Mouse (Mus musculus): Measurements from ENCODE around the gene Man1b1. TPM values are rescaled to one million over a fixed set of nuclear protein-coding genes. Genes with fewer than 3 reads are reported as not detected.
A peak's percentile ranks its signal among the peaks of the same experiment; 100 is the strongest.

Gene Man1b1
- total RNA-seq, 1 experiment from 2014 or later: 70.9 TPM

DNA sequence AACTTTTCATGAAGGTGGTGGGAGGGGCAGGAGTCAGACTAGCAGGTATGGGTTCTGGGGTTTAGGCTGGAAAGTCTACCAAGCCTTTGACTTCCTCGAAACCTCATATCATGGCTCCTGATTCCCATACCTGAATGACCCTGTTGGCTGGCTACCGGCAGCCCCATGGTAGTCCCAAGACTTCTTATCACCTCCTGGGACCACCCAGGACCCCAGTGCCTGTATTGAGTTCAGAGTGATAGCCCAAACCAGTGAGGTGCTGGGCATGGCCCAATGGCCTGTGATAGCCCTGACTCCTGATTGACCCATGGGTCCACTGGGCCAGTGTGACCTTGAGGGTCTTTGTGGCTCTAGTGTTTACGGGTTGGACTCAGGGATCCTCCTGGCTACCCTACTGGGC is 18.6 kb downstream of the Man1b1 start:
- no peak for ATAC-seq (replicated peaks in 1 of 2; ENCODE audit: insufficient read depth in 1 of 2, low FRiP score in 2 of 2, low TSS enrichment in 1 of 2, low read depth in 1 of 2, poor library complexity in 2 of 2, severe bottlenecking in 2 of 2)

DNA sequence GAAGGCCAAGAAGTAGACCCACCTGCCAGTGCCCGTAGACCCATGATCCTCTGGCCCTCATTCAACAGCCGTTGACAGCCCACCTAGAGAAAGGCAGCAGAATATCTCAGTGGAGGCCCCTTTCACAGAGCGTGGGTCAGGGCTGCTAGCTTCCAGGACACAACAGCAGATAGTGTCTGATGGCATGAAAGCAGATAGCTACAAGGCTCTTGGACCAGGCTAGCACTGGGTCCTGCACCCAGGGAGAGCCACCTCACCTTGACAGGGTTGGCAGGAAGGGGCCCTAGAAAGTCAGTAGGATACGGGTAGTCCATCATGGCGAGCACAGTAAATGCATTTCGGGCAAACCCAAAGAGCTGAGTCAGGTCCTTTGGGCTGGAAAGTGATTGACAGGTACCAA is 22.1 kb downstream of the Man1b1 start:
- no peak for ATAC-seq (replicated peaks in 1 of 2; ENCODE audit: insufficient read depth in 1 of 2, low FRiP score in 2 of 2, low TSS enrichment in 1 of 2, low read depth in 1 of 2, poor library complexity in 2 of 2, severe bottlenecking in 2 of 2)

DNA sequence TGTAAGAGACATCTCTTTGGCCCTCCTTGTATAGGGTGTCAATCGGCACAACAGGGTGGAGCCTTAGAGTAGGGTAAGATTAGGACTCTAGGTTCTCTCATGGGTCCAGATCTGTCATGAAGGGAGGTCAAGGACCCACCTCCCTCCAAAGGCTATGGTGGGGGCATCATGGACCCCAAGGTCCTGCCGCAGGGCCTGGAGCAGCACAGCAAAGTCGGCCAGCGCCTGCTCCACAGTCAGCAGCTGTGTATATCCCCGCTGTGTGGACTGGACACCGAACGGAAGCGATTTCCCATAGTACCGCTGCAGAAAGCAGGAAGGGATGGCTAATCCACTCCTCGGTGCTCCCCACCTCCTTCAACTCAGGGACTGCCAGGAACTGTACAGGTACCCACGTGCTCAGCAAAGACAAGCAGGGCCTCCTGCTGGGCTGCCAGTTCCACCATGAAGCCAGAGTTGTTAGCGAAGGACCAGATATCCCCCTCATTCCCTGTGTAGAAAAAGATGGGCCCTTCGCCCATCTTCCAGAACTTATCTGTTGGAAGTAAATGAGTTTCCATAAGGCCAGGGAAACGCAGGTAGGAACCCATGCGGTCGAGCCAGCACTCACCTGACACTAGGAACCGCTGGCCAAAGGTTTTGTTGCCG is 23.4 kb downstream of the Man1b1 start:
- no peak for ATAC-seq (replicated peaks in 1 of 2; ENCODE audit: insufficient read depth in 1 of 2, low FRiP score in 2 of 2, low TSS enrichment in 1 of 2, low read depth in 1 of 2, poor library complexity in 2 of 2, severe bottlenecking in 2 of 2)

DNA sequence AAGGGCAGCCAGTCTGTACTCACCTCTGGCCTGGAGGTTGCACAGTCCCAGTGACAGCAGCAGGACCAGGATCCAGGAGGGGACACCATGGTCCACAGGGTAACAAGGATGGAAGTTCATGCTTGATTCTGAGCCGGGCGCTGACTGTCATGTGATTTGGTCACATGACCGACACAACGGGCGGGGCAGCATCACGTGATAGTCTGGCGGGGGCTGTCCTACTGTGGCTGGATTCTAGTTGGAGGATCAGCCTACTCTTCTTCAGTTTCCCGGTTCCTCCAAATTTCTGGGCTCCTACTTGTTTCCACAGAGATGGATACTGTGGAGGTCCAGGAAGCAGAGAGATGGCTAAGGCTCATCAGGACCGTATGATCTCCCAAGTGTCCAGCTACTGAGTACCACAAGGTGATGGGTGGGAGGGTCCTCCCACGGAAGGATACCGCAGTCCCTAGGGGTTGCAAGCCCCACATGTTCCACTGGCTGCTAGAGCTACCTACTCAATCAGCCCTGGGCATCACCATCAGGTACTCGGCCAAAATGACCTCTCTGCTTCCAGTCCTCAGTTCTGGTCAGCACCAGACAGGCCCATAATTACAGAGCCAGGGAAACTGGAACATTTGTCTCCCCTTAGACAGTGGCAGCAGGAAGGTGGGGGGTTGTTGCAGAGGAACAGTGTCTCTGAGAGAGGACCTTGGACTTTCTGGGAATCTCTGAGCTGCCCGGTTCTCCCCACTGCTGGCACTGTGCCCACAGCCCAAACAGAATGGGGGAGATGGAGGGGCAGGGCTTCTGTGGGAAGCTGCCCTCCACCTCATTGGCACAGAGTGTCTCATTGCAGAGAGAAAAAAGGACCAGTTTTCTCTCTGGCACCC is 24.3 kb downstream of the Man1b1 start, which contains the start of gene Dpp7:
Gene Dpp7, minus strand, starts transcription at position 152 of the 872 bp plus-strand sequence.
- peak; percentile 49 to 55; a peak in 3 of 4 replicates for ATAC-seq (replicated peaks in 1 of 2; ENCODE audit: insufficient read depth in 1 of 2, low FRiP score in 2 of 2, low TSS enrichment in 1 of 2, low read depth in 1 of 2, poor library complexity in 2 of 2, severe bottlenecking in 2 of 2)

DNA sequence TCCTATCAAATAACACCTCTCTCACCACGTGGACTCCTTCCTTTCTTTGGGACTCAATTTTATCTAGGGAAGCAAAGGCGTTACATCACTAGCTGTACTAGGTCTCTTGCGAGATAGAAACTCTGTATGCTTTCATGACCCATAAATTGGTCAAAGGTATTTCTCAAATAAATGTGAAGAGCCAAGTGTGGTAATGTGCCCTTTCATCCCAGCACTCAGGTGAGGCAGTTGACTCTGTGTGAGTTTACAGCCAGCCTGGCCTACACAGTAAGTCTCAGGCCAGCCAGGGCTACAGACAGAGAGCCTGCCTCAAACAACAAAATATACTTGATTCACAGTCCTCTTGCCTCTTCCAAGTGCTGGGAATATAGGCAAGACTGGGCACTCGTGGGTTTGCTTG is 27.7 kb downstream of the Man1b1 start:
- ATAC-seq (replicated peaks in 1 of 2; ENCODE audit: insufficient read depth in 1 of 2, low FRiP score in 2 of 2, low TSS enrichment in 1 of 2, low read depth in 1 of 2, poor library complexity in 2 of 2, severe bottlenecking in 2 of 2): no peak

DNA sequence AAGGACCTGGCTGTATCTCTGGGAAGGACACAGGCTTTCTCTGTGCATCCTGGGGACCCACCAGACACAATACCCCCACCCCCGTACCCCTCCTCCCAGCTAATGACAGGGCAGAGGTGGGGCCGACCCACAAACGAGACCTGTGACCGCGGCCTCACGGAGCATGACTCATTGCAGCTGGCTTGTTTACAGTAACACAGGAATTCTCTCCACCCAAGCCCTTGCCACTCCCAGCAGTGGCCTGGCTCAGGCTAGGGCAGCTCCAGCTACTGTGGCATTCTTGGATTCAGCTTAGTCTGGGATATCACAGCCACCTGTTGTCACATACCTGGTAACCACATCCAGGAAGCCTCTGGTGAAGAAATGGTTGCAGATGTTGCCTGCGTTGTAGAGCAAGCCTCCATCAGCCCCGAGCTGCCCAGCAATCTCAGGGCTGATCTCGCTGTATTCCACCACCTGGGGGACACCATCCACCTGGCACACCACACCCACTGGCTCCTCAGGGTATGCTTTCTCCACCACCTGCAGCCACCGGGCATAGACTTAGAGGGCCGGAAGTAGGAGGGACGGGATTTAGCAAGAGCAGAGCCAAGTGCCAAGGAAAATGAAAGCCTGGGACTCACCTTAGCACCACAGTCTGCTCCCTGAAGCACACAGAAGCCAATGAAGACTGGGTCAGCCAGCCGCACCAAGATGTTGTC is 31.5 kb downstream of the Man1b1 start:
- no peak for ATAC-seq (replicated peaks in 1 of 2; ENCODE audit: insufficient read depth in 1 of 2, low FRiP score in 2 of 2, low TSS enrichment in 1 of 2, low read depth in 1 of 2, poor library complexity in 2 of 2, severe bottlenecking in 2 of 2)

DNA sequence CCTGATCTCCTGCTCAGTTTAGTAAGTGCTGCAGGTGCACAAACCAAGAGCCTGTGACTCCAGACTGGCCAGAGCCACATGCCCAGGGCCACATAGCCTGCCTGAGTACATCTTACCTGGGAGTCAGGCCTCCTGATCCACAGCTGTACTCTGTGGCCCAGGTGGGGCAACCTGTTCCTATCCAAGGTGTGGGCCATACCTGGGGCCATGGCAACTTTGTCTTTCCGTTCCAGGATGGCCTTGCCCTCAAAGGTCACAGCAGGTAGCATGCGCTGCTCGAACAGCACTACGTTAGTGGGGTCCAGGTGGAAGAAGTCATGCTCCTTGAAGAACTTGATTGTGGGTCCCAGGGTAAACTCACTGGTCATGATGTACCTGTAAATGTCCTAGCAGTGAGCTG is 32.2 kb downstream of the Man1b1 start:
- ATAC-seq (replicated peaks in 1 of 2; ENCODE audit: insufficient read depth in 1 of 2, low FRiP score in 2 of 2, low TSS enrichment in 1 of 2, low read depth in 1 of 2, poor library complexity in 2 of 2, severe bottlenecking in 2 of 2): no peak

DNA sequence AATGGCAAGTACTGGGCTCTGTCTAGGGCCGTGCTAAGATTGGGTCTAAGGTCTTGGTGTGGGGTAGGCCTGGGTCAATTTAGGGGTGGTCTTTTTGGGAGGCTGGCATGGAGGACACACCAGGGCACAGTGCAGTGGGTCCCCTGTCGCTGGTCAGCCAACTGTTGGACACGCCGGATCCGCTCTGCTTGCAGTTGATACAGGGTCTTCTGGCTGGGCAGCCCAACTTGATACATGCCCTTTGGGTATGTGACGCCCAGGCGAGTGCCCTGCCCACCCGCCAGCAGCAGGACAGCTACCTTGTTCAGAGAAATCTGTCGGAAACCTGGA is 32.6 kb downstream of the Man1b1 start:
- no peak for ATAC-seq (replicated peaks in 1 of 2; ENCODE audit: insufficient read depth in 1 of 2, low FRiP score in 2 of 2, low TSS enrichment in 1 of 2, low read depth in 1 of 2, poor library complexity in 2 of 2, severe bottlenecking in 2 of 2)

DNA sequence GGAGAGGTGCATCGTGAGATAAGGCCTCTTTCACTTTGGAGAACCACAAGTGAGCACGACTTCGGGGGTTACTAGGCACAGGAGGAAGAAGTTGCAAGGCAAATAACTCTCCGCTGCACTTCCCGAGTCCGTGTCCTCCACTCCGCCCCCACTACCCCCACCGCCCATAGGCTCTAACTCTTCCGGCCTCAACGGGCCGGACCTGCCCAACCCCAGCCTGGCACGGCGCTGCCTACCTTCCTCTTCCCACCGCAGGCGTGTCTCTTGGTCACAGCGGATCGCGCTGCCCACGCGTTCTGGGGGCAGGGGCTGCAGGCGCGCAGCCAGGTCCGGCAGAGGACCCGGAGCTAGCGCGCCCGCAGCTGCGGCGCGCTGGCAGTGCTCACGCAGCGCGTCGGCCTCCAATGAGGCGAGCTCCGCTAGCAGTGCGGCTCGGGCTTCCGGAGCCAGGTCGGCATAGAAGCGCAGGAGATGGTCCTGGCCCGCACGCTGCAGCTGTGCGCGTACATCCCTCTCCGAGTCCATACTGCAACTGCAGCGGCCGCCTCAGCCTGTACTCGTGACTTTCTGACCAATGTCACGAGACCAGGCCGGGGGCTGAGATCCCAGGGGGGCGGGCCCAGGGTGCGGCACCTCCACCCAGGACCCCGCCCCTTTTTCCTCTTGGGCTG is 33.1 kb downstream of the Man1b1 start, which contains the start of gene Uap1l1:
Gene Uap1l1, minus strand, starts transcription at position 592 of the 671 bp plus-strand sequence.
- ATAC-seq (replicated peaks in 1 of 2; ENCODE audit: insufficient read depth in 1 of 2, low FRiP score in 2 of 2, low TSS enrichment in 1 of 2, low read depth in 1 of 2, poor library complexity in 2 of 2, severe bottlenecking in 2 of 2): peak; percentile 73 to 78

DNA sequence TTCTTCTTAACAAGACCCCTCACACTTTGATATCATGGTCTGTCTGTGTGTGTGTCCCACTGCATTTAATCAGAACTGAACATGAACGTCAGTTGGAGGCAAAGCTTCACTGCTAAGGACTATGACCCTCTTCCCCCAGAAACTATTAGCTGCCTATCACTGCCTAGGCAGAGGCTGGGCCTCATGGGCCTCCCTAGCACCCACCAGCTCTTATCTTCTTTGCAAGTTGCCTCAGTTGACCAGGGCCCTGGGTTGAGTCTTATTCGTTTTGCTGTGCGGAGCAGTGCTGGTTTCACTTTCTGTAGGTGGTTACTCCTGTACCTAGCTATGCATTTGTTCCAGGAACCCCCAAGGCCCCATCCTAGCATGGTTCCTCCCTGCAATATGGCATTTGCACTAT is 37.9 kb downstream of the Man1b1 start:
- no peak for ATAC-seq (replicated peaks in 1 of 2; ENCODE audit: insufficient read depth in 1 of 2, low FRiP score in 2 of 2, low TSS enrichment in 1 of 2, low read depth in 1 of 2, poor library complexity in 2 of 2, severe bottlenecking in 2 of 2)

DNA sequence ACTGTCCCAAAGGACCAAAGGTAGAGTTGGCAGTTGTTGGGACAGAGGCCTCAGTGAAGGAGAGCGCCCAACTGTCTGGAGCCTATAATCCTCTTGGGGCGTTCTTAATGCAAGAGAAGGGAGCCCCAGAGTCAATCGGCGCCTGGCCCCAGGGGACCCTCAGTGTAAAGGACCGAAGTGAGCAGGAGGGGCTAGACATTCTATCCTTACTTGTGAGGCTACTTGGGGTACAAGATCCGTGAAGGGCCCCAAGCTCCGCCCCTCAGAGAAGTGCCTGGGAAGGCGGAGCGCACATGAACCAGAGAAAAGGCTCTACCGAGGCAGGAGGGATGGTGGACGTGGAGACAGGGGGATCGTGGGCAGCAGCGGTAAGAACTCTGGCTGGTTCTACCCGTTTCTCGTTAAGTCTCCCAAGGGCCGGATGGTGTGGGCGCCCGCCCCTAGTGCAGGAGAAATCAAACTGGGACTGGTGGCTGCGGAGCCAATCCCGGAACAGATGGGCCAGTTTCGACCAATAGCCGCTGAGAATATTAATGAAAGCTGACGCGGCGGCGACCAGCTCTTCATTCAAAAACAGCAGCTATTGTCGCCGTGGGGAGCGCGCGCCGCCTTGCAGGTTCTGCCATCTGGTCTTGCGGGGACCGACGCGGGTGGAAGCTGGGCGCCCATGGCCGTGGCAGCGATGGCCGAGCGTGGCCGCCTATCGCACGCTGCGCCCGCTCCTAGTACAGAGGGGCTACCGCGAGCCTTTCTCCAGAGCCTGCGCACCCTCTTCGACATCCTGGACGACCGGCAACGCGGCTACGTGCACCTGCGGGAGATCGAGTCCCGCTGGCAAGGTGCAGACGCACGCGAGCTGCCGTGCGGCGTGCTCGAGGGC is 39.9 kb downstream of the Man1b1 start, which contains the start of gene Sapcd2:
Gene Sapcd2, plus strand, starts transcription at position 558 of the 880 bp plus-strand sequence.
- peak; percentile 90 to 92 for ATAC-seq (replicated peaks in 1 of 2; ENCODE audit: insufficient read depth in 1 of 2, low FRiP score in 2 of 2, low TSS enrichment in 1 of 2, low read depth in 1 of 2, poor library complexity in 2 of 2, severe bottlenecking in 2 of 2)

DNA sequence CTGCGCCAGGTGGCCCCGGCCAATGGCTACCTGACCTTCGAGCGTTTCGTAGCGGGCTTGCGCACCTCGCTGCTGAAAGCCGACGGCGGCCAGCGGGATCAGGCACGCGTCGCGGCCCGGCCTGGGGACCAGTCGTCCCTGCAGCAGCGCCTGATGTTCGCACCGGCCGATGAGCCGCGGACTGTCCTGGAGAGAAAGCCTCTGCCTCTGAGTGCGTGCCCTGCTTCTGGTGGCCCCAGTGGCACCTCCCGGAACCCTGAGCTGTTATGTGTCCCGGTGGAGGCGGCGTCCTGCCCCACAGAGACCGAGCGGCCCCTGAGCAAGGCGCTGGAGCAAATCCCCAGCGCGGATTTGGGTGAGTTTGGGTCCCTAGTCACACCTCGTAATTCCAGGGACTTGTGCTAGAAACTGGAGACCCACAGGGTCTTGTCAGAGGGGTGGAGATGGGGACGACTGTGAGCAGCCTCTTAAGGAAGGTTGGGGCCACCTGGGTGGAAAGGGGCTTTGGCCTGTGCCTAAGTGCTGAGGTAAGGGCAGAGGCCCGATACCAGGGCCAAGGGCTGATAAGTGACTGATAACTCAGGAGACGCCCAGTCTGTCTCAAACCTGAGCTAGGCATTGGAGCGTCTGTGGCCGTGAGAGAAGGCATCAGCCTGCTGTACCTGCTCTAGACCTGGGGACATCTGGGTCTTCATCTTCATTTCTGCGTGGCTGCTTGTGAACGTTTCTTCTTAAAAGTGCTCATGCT is 40.7 kb downstream of the Man1b1 start:
- ATAC-seq (replicated peaks in 1 of 2; ENCODE audit: insufficient read depth in 1 of 2, low FRiP score in 2 of 2, low TSS enrichment in 1 of 2, low read depth in 1 of 2, poor library complexity in 2 of 2, severe bottlenecking in 2 of 2): no peak

DNA sequence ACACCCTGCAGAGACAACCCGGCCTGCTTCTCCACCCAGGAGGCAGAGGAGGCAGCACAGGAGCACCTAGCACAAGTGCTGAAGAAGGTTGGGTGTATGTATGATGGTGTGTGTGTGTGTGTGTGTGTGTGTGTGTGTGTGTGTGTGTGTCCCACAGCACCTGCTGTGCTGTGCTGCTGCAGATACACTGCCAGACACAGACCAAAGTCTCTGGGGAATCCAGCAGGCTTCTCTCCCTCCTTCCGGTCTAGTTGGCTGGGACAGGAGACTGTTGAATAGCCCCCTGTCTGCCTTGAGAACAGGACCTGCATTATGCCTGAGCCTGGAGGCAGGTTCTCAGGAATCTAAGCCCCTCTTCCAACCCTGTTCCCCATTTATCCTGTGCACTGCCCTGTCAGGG is 41.3 kb downstream of the Man1b1 start:
- ATAC-seq (replicated peaks in 1 of 2; ENCODE audit: insufficient read depth in 1 of 2, low FRiP score in 2 of 2, low TSS enrichment in 1 of 2, low read depth in 1 of 2, poor library complexity in 2 of 2, severe bottlenecking in 2 of 2): no peak

DNA sequence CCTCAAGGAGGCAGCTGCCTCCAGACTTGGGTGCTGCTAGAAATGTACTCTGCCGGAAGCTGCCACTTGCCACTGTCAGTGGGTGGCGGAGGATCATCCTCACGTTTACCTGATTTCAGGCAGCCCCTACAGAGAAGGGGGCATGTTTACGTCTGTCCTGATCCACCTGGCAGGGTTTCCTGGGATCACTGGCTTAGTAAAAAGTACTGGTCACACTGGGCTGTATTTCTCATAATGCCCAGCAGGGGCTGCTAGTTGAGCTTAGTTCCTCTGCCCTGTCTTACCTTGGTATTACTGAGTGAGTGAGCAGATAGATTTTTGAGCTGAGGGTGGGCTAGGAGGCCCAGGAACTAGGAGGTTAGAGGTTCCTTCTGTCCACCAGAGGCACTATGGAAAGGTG is 44.5 kb downstream of the Man1b1 start:
- ATAC-seq (replicated peaks in 1 of 2; ENCODE audit: insufficient read depth in 1 of 2, low FRiP score in 2 of 2, low TSS enrichment in 1 of 2, low read depth in 1 of 2, poor library complexity in 2 of 2, severe bottlenecking in 2 of 2): 0 out of 4 replicates have a peak, but pooled peaks of 1 of the 2 experiments have one; percentile 26

DNA sequence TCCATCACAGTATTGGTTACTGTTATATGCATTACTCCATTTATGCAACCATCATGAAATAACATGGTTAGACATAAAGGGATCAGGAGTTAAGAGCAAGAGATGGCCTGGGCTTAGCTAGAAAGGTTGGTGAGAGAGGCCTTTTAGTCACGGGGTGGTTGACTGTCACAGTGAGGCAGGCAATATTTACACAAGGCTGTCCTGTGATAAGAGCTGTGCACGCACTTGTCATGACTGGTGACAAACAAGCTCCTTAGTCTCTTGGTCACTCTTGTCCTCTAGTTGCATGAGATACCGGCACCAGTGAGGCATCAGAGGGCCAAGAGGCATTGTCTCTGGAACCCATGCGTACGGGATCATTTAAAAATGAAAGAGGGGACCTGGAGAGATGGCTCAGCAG is 52.4 kb downstream of the Man1b1 start:
- ATAC-seq (replicated peaks in 1 of 2; ENCODE audit: insufficient read depth in 1 of 2, low FRiP score in 2 of 2, low TSS enrichment in 1 of 2, low read depth in 1 of 2, poor library complexity in 2 of 2, severe bottlenecking in 2 of 2): no peak

DNA sequence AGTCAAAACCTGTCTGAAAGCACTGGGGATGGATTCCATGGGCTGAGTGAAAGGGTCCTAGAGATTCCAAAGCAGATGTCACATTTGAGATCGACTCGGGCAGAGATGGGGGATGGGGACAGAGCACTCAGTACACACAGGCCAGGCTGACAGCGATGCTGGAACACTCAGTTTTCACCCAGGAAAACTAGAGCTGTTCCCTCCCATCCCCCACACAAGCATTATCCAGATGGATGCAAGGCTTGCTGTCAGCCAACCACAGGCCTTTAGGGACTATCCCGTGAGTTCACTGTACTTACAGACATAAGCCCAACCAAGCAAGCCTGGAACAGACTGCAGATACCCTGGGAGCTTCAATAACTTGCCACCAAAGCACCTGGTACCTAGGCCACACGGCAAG is 59.1 kb downstream of the Man1b1 start:
- no peak for ATAC-seq (replicated peaks in 1 of 2; ENCODE audit: insufficient read depth in 1 of 2, low FRiP score in 2 of 2, low TSS enrichment in 1 of 2, low read depth in 1 of 2, poor library complexity in 2 of 2, severe bottlenecking in 2 of 2)
